In genomic region chr13:48529028-48529427, GRCm38 (mm10) we compare ENCODE assay signal across 20 mouse cellular contexts. TPM values are rescaled to one million over a fixed set of nuclear protein-coding genes. Genes with fewer than 3 reads are reported as not detected.
A peak's percentile ranks its signal among the peaks of the same experiment; 100 is the strongest.
DNase-seq lines count a peak whose midpoint lies in the region; ATAC-seq and TF ChIP-seq lines count a peak whose summit lies in the region.
"Had no signal": no experiment of that assay in that cellular context is flagged by ENCODE, and none has a peak within 500 bp of the region (broad histone marks: within the 10 kb centered on the region; RNA-seq: fewer than 3 reads in every experiment).

No protein-coding gene starts in this region.

- no peak for DNase-seq in forebrain, postnatal 0 days
- no peak for DNase-seq in kidney, postnatal 25 days
- no peak for DNase-seq in neural tube, embryonic 10.5 days (ENCODE audit: extremely low spot score, low spot score)
- DNase-seq in left cerebral cortex, adult 2 months (ENCODE audit: extremely low spot score in 1 of 2, low spot score in 2 of 2), result no peak

- no peak for TF ChIP-seq CTCF in forebrain, postnatal 0 days (IDR thresholded peaks at IDR 0.05; ENCODE audit: low read depth)
- no peak for TF ChIP-seq CTCF in left cerebral cortex, adult 2 months (IDR thresholded peaks at IDR 0.05)

- H3K4me3 ChIP-seq in forebrain, postnatal 0 days (ENCODE audit: low read depth, low read length), result no peak overlapping the region
- H3K4me3 ChIP-seq in forebrain, embryonic 15.5 days, result no peak overlapping the region
- H3K4me3 ChIP-seq in kidney, embryonic 16.5 days (ENCODE audit: low read length), result no peak overlapping the region
- no peak overlapping the region for H3K4me3 ChIP-seq in neural tube, embryonic 13.5 days
- H3K4me3 ChIP-seq in left cerebral cortex, adult 2 months, result no peak overlapping the region
- H3K4me3 ChIP-seq: gastrocnemius, adult 2 months; heart, embryonic 13.5 days; hindbrain, embryonic 10.5 days; kidney, embryonic 15.5 days; limb, embryonic 15.5 days; liver, embryonic 13.5 days; neural tube, embryonic 12.5 days; stomach, embryonic 15.5 days had no signal

- H3K9ac ChIP-seq in forebrain, postnatal 0 days, result no peak overlapping the region
- no peak overlapping the region for H3K9ac ChIP-seq in forebrain, embryonic 15.5 days (replicated peaks)
- H3K9ac ChIP-seq in kidney, embryonic 16.5 days (replicated peaks; ENCODE audit: low read length), result no peak overlapping the region
- H3K9ac ChIP-seq in neural tube, embryonic 13.5 days, result no peak overlapping the region
- H3K9ac ChIP-seq: heart, embryonic 13.5 days; kidney, embryonic 15.5 days; limb, embryonic 15.5 days; liver, embryonic 13.5 days; neural tube, embryonic 12.5 days; stomach, embryonic 15.5 days had no signal

- no peaks in the 10 kb centered on the region for H3K4me1 ChIP-seq in forebrain, postnatal 0 days (ENCODE audit: insufficient read depth)
- H3K4me1 ChIP-seq in forebrain, embryonic 15.5 days, result no peaks in the 10 kb centered on the region
- H3K4me1 ChIP-seq in kidney, embryonic 16.5 days (ENCODE audit: insufficient read depth, low read length), result no peaks in the 10 kb centered on the region
- H3K4me1 ChIP-seq in neural tube, embryonic 13.5 days (replicated peaks), result no peaks in the 10 kb centered on the region
- H3K4me1 ChIP-seq: heart, embryonic 13.5 days; hindbrain, embryonic 10.5 days; limb, embryonic 15.5 days; liver, embryonic 13.5 days; neural tube, embryonic 12.5 days; stomach, embryonic 15.5 days had no signal

- no peak overlapping the region for H3K27ac ChIP-seq in forebrain, postnatal 0 days (ENCODE audit: low read depth, low read length)
- no peak overlapping the region for H3K27ac ChIP-seq in forebrain, embryonic 15.5 days (replicated peaks)
- H3K27ac ChIP-seq in kidney, embryonic 16.5 days (ENCODE audit: low read length), result no peak overlapping the region
- H3K27ac ChIP-seq in neural tube, embryonic 13.5 days (replicated peaks), result no peak overlapping the region
- no peak overlapping the region for H3K27ac ChIP-seq in left cerebral cortex, adult 2 months
- H3K27ac ChIP-seq: gastrocnemius, adult 2 months; heart, embryonic 13.5 days; hindbrain, embryonic 10.5 days; kidney, embryonic 15.5 days; limb, embryonic 15.5 days; liver, embryonic 13.5 days; neural tube, embryonic 12.5 days; stomach, embryonic 15.5 days had no signal

- intact Hi-C loops in left cerebral cortex, adult 2 months (cut with DNase I), result loop anchor here (5.0 kb wide), 1 partner anchor 273 kb away; no protein-coding TSS in a partner anchor

- H3K9me3 ChIP-seq in forebrain, postnatal 0 days (ENCODE audit: low read length), result no peaks in the 10 kb centered on the region
- no peaks in the 10 kb centered on the region for H3K9me3 ChIP-seq in forebrain, embryonic 15.5 days
- H3K9me3 ChIP-seq in kidney, embryonic 16.5 days (ENCODE audit: low read length), result no peaks in the 10 kb centered on the region
- H3K9me3 ChIP-seq in neural tube, embryonic 13.5 days, result no peaks in the 10 kb centered on the region
- H3K9me3 ChIP-seq: heart, embryonic 13.5 days; hindbrain, embryonic 10.5 days; kidney, embryonic 15.5 days; limb, embryonic 15.5 days; liver, embryonic 13.5 days; megakaryocyte, embryonic 14.5 days; neural tube, embryonic 12.5 days; stomach, embryonic 15.5 days had no signal

- H3K4me2 ChIP-seq in forebrain, postnatal 0 days (ENCODE audit: low read depth), result no peak overlapping the region
- H3K4me2 ChIP-seq in forebrain, embryonic 15.5 days (replicated peaks), result no peak overlapping the region
- H3K4me2 ChIP-seq in kidney, embryonic 16.5 days (replicated peaks; ENCODE audit: low read depth, low read length), result no peak overlapping the region
- H3K4me2 ChIP-seq in neural tube, embryonic 13.5 days, result no peak overlapping the region
- H3K4me2 ChIP-seq: heart, embryonic 13.5 days; kidney, embryonic 15.5 days; limb, embryonic 15.5 days; liver, embryonic 13.5 days; neural tube, embryonic 12.5 days; stomach, embryonic 15.5 days had no signal

- WGBS in forebrain, postnatal 0 days, result 50% methylated on average over 2 of the region's 2 CpGs
- 52% methylated on average over 2 of the region's 2 CpGs for WGBS in forebrain, embryonic 15.5 days
- WGBS in kidney, embryonic 16.5 days, result 52% methylated on average over 2 of the region's 2 CpGs
- WGBS in neural tube, embryonic 13.5 days, result 45% methylated on average over 2 of the region's 2 CpGs

- H3K27me3 ChIP-seq in forebrain, postnatal 0 days (ENCODE audit: insufficient read depth, low read length), result no peaks in the 10 kb centered on the region
- H3K27me3 ChIP-seq in forebrain, embryonic 15.5 days, result no peaks in the 10 kb centered on the region
- H3K27me3 ChIP-seq in kidney, embryonic 16.5 days (ENCODE audit: insufficient read depth, low read length), result no peaks in the 10 kb centered on the region
- H3K27me3 ChIP-seq in neural tube, embryonic 13.5 days, result no peaks in the 10 kb centered on the region
- H3K27me3 ChIP-seq: heart, embryonic 13.5 days; kidney, embryonic 15.5 days; limb, embryonic 15.5 days; liver, embryonic 13.5 days; neural tube, embryonic 12.5 days; stomach, embryonic 15.5 days had no signal

- ATAC-seq in forebrain, postnatal 0 days, result 0 out of 2 replicates have a peak, but pooled peaks have one; percentile 18
- no peak for ATAC-seq in forebrain, embryonic 15.5 days (replicated peaks)
- 0 out of 2 replicates have a peak, but pooled peaks have one; percentile 32 for ATAC-seq in kidney, embryonic 16.5 days (ENCODE audit: low FRiP score, low TSS enrichment)
- peak; percentile 28; the same call in 1 of the 2 replicates for ATAC-seq in neural tube, embryonic 13.5 days (ENCODE audit: low read depth)

- H3K36me3 ChIP-seq in forebrain, postnatal 0 days (ENCODE audit: insufficient read depth), result no peaks in the 10 kb centered on the region
- H3K36me3 ChIP-seq in forebrain, embryonic 15.5 days, result no peaks in the 10 kb centered on the region
- no peaks in the 10 kb centered on the region for H3K36me3 ChIP-seq in kidney, embryonic 16.5 days (ENCODE audit: insufficient read depth, low read length)
- H3K36me3 ChIP-seq in neural tube, embryonic 13.5 days, result no peaks in the 10 kb centered on the region
- H3K36me3 ChIP-seq: neural tube, embryonic 12.5 days; stomach, embryonic 15.5 days had no signal

RNA-seq across cellular contexts. Expression of gene A830005F24Rik, which starts 15.7 kb away (rescaled TPM):
- total RNA-seq in forebrain, postnatal 0 days (2014; rRNA removed), result 0.67 and 0.85 TPM in 2 replicates
- 0.93 and 2.6 TPM in 2 replicates for polyA plus RNA-seq in forebrain, postnatal 0 days (2015; fragmentation: Nextera tagmentation; extraction: Ambion mirVana)
- 3.1 and 3.3 TPM in 2 replicates for polyA plus RNA-seq in forebrain, embryonic 15.5 days (2015; fragmentation: Nextera tagmentation; extraction: Ambion mirVana)
- 0.76 and 1.8 TPM in 2 replicates for polyA plus RNA-seq in kidney, embryonic 16.5 days (2015; fragmentation: Nextera tagmentation; extraction: Ambion mirVana)
- polyA plus RNA-seq in neural tube, embryonic 13.5 days (2015; fragmentation: Nextera tagmentation; extraction: Ambion mirVana), result 4.0 and 4.8 TPM in 2 replicates
- 1 to 10 TPM; 1.5 to 2.8 TPM for total RNA-seq in left cerebral cortex, adult 2 months (2021)
- total RNA-seq: adrenal gland, postnatal 14 days; gastrocnemius, postnatal 4 days; heart, adult 8-10 months; heart, postnatal 14 days had no signal

RNA-seq across cellular contexts. Expression of gene Zfp169, which starts 15.8 kb away (rescaled TPM):
- 17.0 and 36.6 TPM in 2 replicates for total RNA-seq in forebrain, postnatal 0 days (2014; rRNA removed)
- polyA plus RNA-seq in forebrain, postnatal 0 days (2015; fragmentation: Nextera tagmentation; extraction: Ambion mirVana), result 2.7 and 4.0 TPM in 2 replicates
- polyA plus RNA-seq in forebrain, embryonic 15.5 days (2015; fragmentation: Nextera tagmentation; extraction: Ambion mirVana), result 6.8 and 10.2 TPM in 2 replicates
- 4.1 and 4.2 TPM in 2 replicates for polyA plus RNA-seq in kidney, embryonic 16.5 days (2015; fragmentation: Nextera tagmentation; extraction: Ambion mirVana)
- 4.8 and 5.4 TPM in 2 replicates for polyA plus RNA-seq in neural tube, embryonic 13.5 days (2015; fragmentation: Nextera tagmentation; extraction: Ambion mirVana)
- total RNA-seq in left cerebral cortex, adult 2 months (2021), result 10 to 100 TPM; 24.2 to 28.5 TPM
